Mouse (Mus musculus) cortical plate, adult 2 months (tissue): ENCODE data around the gene Cdc25b. TPM values are rescaled to one million over a fixed set of nuclear protein-coding genes. Genes with fewer than 3 reads are reported as not detected.

Experiments
- H3K27ac ChIP-seq: fragments of 200-500 bp; 2 replicates; pipeline ENCODE4 v1.5.1; 2012; ENCODE audit warnings: low read length, control low read depth, inconsistent platforms; ENCODE audit not compliant: insufficient read depth
- H3K4me1 ChIP-seq: fragments of 200-500 bp; 2 replicates; pipeline ENCODE4 v1.6.1; 2011; ENCODE audit warnings: low read length; ENCODE audit not compliant: control insufficient read depth, insufficient read depth
- H3K4me3 ChIP-seq: fragments of 200-500 bp; 2 replicates; pipeline ENCODE4 v1.5.1; 2011; ENCODE audit warnings: mild to moderate bottlenecking, low read length, control low read depth; ENCODE audit not compliant: insufficient read depth
- CTCF ChIP-seq: fragments of 200-500 bp; IDR thresholded peaks from 2 replicates; pipeline ENCODE4 v1.5.1; 2011; ENCODE audit warnings: mild to moderate bottlenecking, control low read depth, low read length; ENCODE audit not compliant: insufficient read depth; ENCODE audit errors: extremely low read depth
- POLR2A ChIP-seq: fragments of 200-500 bp; IDR thresholded peaks from 2 replicates; pipeline ENCODE4 v1.6.1; 2011; ENCODE audit warnings: mild to moderate bottlenecking, low read length, control low read depth; ENCODE audit not compliant: insufficient read depth; ENCODE audit errors: extremely low read depth
- polyA plus RNA-seq: library from polyadenylated mRNA; depleted of rRNA; stranded (reverse); fragments of >200 nt; gene quantifications from 2 replicates; pipeline ENCODE4 v1.2.3, GENCODE M21; 2012

The Cdc25b gene
- polyA plus RNA-seq, 1 experiment = 42.9 TPM

- no peak overlapping the region for H3K27ac ChIP-seq
- TF ChIP-seq CTCF = no peak
- TF ChIP-seq POLR2A = peak; percentile 39
- H3K4me3 ChIP-seq = peak overlapping the region; percentile 45
- peaks cover 6% of the 10 kb centered on the region for H3K4me1 ChIP-seq
These were observed 12.0 kb upstream of the Cdc25b start for GRCm38 (mm10) chr2:131174700-131175099.

GRCm38 (mm10) chr2:131175286-131175944, 11.3 kb upstream of the Cdc25b start:
- TF ChIP-seq POLR2A = no peak
- TF ChIP-seq CTCF = no peak
- Histone ChIP-seq H3K27ac (no peak overlapping the region), H3K4me1 (peaks cover 6% of the 10 kb centered on the region), H3K4me3 (no peak overlapping the region)

- H3K4me1 ChIP-seq = peaks cover 6% of the 10 kb centered on the region
- TF ChIP-seq POLR2A = no peak
- no peak for TF ChIP-seq CTCF
These were observed 10.8 kb upstream of the Cdc25b start for GRCm38 (mm10) chr2:131175945-131176309.

GRCm38 (mm10) chr2:131176491-131176890, 10.3 kb upstream of the Cdc25b start:
- Histone ChIP-seq H3K27ac (no peak overlapping the region), H3K4me1 (peaks cover 6% of the 10 kb centered on the region)
- TF ChIP-seq POLR2A (no peak), CTCF (no peak)

More at GRCm38 (mm10) chr2:131175945-131176309, 10.8 kb upstream of the Cdc25b start:
- Histone ChIP-seq H3K4me3 (no peak overlapping the region), H3K27ac (no peak overlapping the region)

GRCm38 (mm10) chr2:131177932-131178331, 8.8 kb upstream of the Cdc25b start:
- no peak for TF ChIP-seq CTCF
- TF ChIP-seq POLR2A = no peak
- no peak overlapping the region for H3K27ac ChIP-seq
- peaks cover 6% of the 10 kb centered on the region for H3K4me1 ChIP-seq
- peak overlapping the region; percentile 100 for H3K4me3 ChIP-seq

More at GRCm38 (mm10) chr2:131176491-131176890, 10.3 kb upstream of the Cdc25b start:
- H3K4me3 ChIP-seq = no peak overlapping the region

GRCm38 (mm10) chr2:131178828-131179245, 7.9 kb upstream of the Cdc25b start:
- H3K4me3 ChIP-seq = peak overlapping the region; percentile 100
- H3K27ac ChIP-seq = no peak overlapping the region
- no peak; the same call in 1 of the 2 replicates for TF ChIP-seq POLR2A
- TF ChIP-seq CTCF = no peak
- peaks cover 6% of the 10 kb centered on the region for H3K4me1 ChIP-seq

GRCm38 (mm10) chr2:131179246-131179886, 7.4 kb upstream of the Cdc25b start:
- Histone ChIP-seq H3K4me1 (peaks cover 6% of the 10 kb centered on the region), H3K27ac (peak overlapping the region; percentile 98), H3K4me3 (peak overlapping the region; percentile 100)
- TF ChIP-seq POLR2A (no peak), CTCF (no peak)

GRCm38 (mm10) chr2:131179990-131180587, 6.7 kb upstream of the Cdc25b start, which contains the start of gene Cenpb:
Cenpb (minus strand) TSS chr2:131180067.
- Histone ChIP-seq H3K27ac (peak within 1 kb of the TSS; percentile 98), H3K4me1 (peaks cover 4% of the 10 kb centered on the region), H3K4me3 (peak within 1 kb of the TSS; percentile 100)
- TF ChIP-seq CTCF (peak; percentile 25; the same call in 1 of the 2 replicates), POLR2A (peak; percentile 55; the same call in 1 of the 2 replicates)

- no peak for TF ChIP-seq CTCF
- TF ChIP-seq POLR2A = no peak
- Histone ChIP-seq H3K4me1 (peaks cover 7% of the 10 kb centered on the region), H3K4me3 (peak overlapping the region; percentile 83), H3K27ac (0 out of 2 replicates have a peak overlapping the region, but pooled peaks have one; percentile 19)
These were observed 406 bp upstream of the Cdc25b start for GRCm38 (mm10) chr2:131186343-131186742.
